Mouse (Mus musculus): ENCODE data around the gene Olfr597. TPM values are rescaled to one million over a fixed set of nuclear protein-coding genes. Genes with fewer than 3 reads are reported as not detected.

The Olfr597 gene
- polyA plus RNA-seq (2017; shearing (Covaris generic)), result not detected

DNA sequence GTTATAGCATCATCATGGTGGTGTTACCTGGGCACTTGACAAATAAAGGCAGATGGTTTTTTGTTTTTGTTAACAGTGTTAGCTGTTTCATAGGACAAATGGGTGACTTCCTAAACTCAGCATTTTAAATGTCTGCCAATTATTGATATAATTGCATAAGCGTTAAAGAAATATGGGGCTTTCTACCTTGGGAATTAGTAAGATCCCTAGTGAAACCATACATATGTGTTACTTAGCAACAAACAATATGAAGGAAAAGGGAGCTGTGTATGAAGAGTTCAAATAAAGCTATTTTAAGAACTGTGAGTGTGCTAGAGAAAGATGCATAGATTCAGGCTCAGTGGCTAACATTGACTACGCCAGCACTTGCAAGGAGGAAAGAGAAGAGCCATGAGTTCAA lies at the start of gene Olfr597:
Gene Olfr597 (plus strand): TSS at position 301 of the 400 bp plus-strand sequence.

DNA sequence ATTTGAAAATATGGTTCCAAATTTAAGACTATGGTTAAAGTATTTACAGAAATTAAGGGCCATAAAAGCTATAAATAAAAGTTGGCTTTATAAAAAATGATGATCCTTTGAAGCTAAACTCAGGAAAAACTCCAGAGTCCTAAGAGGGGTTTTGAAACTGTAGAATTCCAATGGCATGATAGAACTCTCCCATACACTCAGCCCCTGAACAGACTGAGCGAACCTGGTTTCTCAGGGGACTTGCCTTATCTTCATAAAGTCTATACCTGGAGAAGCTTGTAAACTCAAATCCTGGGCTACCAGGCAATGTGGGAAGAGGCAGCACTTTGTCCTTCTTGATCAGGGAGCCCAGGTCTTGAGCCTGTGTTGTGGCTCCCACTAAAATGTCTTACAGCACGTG lies 10.8 kb upstream of the Olfr597 start, which contains the start of gene Olfr596:
Gene Olfr596 (plus strand): TSS at position 301 of the 400 bp plus-strand sequence.

DNA sequence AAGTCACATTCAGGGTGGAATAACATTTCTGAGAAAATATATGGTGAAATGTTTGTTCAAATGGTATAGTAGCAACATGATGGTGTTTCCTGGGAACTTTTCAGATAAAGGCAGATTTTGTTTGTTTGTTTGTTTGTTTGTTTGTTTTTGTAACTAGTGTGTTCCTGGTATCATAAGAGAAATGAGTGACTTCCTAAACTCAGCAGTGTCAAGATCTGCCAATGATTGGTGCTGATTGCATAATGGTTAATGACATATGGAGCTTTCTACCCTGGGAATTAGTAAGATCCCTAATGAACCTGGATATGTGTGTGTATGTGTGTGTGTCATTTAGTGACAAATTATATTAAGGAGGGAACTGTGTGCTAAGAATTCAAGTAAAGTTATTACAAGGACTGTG lies 7.2 kb downstream of the Olfr597 start, which contains the start of gene Olfr598:
Gene Olfr598 (plus strand): TSS at position 301 of the 400 bp plus-strand sequence.

DNA sequence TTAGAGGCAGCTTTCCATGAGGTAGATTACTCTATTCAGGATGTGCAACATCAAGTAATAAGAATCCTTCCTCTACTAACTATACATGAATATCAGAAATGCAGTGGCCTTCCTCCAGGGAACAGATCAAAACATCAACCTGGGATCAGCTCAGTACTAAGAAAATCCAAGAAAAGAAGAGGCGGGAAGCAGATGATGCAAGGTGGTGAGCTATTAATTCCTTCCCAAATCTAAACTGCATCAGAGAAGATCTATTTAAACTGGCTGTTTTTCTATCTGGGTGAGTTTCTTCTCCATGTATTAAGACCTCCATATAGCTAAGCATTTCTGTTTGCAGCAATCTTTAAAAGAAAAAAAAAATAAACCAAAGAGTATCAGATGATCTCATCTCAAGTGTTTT lies 19.5 kb downstream of the Olfr597 start, which contains the start of gene Olfr599:
Gene Olfr599 (plus strand): TSS at position 301 of the 400 bp plus-strand sequence.

DNA sequence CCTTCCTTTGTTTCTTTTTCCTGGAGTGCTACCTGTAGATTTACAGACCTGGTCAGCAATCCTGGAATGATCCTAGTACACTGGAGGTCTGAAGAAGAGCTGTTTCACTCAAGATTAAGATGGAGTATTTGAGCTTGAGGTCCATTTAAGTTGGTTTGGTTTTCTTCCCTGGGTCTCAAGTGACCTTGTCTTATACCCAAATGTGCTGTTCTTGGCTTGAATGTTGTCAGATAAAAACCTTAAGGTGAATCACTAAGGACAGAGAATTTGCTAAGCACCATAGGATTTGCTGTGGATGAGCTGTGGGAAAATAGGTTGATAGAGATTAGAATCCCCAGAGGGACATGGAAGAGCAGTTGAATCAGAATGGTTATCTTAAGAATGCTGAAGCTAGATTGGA lies 33.5 kb downstream of the Olfr597 start, which contains the start of gene Olfr600:
Gene Olfr600 (minus strand): TSS at position 101 of the 400 bp plus-strand sequence.

DNA sequence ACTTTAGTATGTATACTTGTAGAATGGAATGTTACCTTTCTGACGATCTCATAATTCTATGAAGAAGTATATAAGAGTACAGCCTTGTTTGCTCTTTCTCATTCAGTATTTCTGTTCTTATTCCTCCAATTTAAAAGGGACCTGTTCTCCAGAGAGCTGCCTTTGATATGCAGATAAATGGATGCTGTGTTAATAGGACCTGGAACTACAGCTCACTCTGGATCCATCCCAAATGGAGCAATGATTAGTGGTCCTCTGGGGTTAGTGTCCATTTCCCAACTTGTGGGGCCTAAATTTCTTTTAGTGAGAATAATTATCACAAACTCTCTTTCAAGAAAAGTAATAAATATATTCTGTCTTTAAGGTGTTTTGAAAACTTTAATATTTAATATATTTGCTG lies 46.4 kb downstream of the Olfr597 start, which contains the start of gene Olfr601:
Gene Olfr601 (minus strand): TSS at position 101 of the 400 bp plus-strand sequence.

Other genes starting within 250 kb of the Olfr597 start
- gene Olfr584, start 234.4 kb upstream of the Olfr597 start, polyA plus RNA-seq (2017; shearing (Covaris generic)), result not detected
- gene Olfr585, start 218.6 kb upstream of the Olfr597 start, polyA plus RNA-seq (2017; shearing (Covaris generic)), result not detected
- gene Olfr586, start 190.7 kb upstream of the Olfr597 start, polyA plus RNA-seq (2017; shearing (Covaris generic)), result not detected
- not detected for gene Olfr588-ps1, start 175.4 kb upstream of the Olfr597 start, polyA plus RNA-seq (2017; shearing (Covaris generic))
- not detected for gene Olfr589, start 160.0 kb upstream of the Olfr597 start, polyA plus RNA-seq (2017; shearing (Covaris generic))
- not detected for gene Olfr591, start 138.0 kb upstream of the Olfr597 start, polyA plus RNA-seq (2017; shearing (Covaris generic))
- not detected for gene Olfr592, start 131.5 kb upstream of the Olfr597 start, polyA plus RNA-seq (2017; shearing (Covaris generic))
- gene Olfr593, start 104.5 kb upstream of the Olfr597 start, polyA plus RNA-seq (2017; shearing (Covaris generic)), result not detected
- not detected for gene Olfr594, start 99.3 kb upstream of the Olfr597 start, polyA plus RNA-seq (2017; shearing (Covaris generic))
- not detected for gene Usp17ld, start 63.8 kb upstream of the Olfr597 start, polyA plus RNA-seq (2017; shearing (Covaris generic))
- gene Olfr596, start 10.7 kb upstream of the Olfr597 start, polyA plus RNA-seq (2017; shearing (Covaris generic)), result not detected
- gene Olfr598, start 7.3 kb downstream of the Olfr597 start, polyA plus RNA-seq (2017; shearing (Covaris generic)), result not detected
- not detected for gene Olfr599, start 19.6 kb downstream of the Olfr597 start, polyA plus RNA-seq (2017; shearing (Covaris generic))
- gene Olfr600, start 33.4 kb downstream of the Olfr597 start, polyA plus RNA-seq (2017; shearing (Covaris generic)), result not detected
- not detected for gene Olfr601, start 46.3 kb downstream of the Olfr597 start, polyA plus RNA-seq (2017; shearing (Covaris generic))
- not detected for gene Olfr603, start 69.9 kb downstream of the Olfr597 start, polyA plus RNA-seq (2017; shearing (Covaris generic))
- not detected for gene Usp17lc, start 98.8 kb downstream of the Olfr597 start, polyA plus RNA-seq (2017; shearing (Covaris generic))
- gene Olfr605, start 129.1 kb downstream of the Olfr597 start, polyA plus RNA-seq (2017; shearing (Covaris generic)), result not detected
- gene Olfr606, start 132.7 kb downstream of the Olfr597 start, polyA plus RNA-seq (2017; shearing (Covaris generic)), result not detected
- 0.11 TPM for gene Olfr607, start 147.8 kb downstream of the Olfr597 start, polyA plus RNA-seq (2017; shearing (Covaris generic))
- gene Olfr608, start 153.6 kb downstream of the Olfr597 start, polyA plus RNA-seq (2017; shearing (Covaris generic)), result not detected
- not detected for gene Olfr609, start 181.7 kb downstream of the Olfr597 start, polyA plus RNA-seq (2017; shearing (Covaris generic))
- gene Olfr610, start 195.8 kb downstream of the Olfr597 start, polyA plus RNA-seq (2017; shearing (Covaris generic)), result not detected
- gene Olfr611, start 204.5 kb downstream of the Olfr597 start, polyA plus RNA-seq (2017; shearing (Covaris generic)), result not detected
- not detected for gene Olfr612, start 226.4 kb downstream of the Olfr597 start, polyA plus RNA-seq (2017; shearing (Covaris generic))
- gene Olfr613, start 231.8 kb downstream of the Olfr597 start, polyA plus RNA-seq (2017; shearing (Covaris generic)), result not detected
- not detected for gene Olfr615, start 239.8 kb downstream of the Olfr597 start, polyA plus RNA-seq (2017; shearing (Covaris generic))

Data from CD4-positive, CD25-positive, alpha-beta regulatory T cell, adult 9 weeks (primary cell).